Mouse (Mus musculus) lung, embryonic 14.5 days (tissue): ENCODE data around the gene Fbxo42. TPM values are rescaled to one million over a fixed set of nuclear protein-coding genes. Genes with fewer than 3 reads are reported as not detected.
A peak's percentile ranks its signal among the peaks of the same experiment; 100 is the strongest.

Source experiments
- ATAC-seq: fragments of 200-750 bp; cut with Nextera tagmentation; 2 replicates; pipeline ENCODE4 v1.8.0; 2017; ENCODE audit warnings: mild to moderate bottlenecking, moderate TSS enrichment, moderate library complexity; ENCODE audit not compliant: insufficient read depth
- DNase-seq: peaks from one replicate; pipeline ENCODE4 v3.0.0-alpha.2; 2015
- H3K27ac ChIP-seq: fragments of 300-500 bp; sonication (generic); 2 replicates; pipeline ENCODE4 v1.5.1; 2014; ENCODE audit warnings: low read depth, mild to moderate bottlenecking, moderate library complexity
- H3K27me3 ChIP-seq: fragments of 300-500 bp; sonication (generic); 2 replicates; pipeline ENCODE4 v1.6.1; 2014; ENCODE audit warnings: low read length, control low read depth; ENCODE audit not compliant: insufficient read depth
- H3K36me3 ChIP-seq: fragments of 300-500 bp; sonication (generic); 2 replicates; pipeline ENCODE4 v1.6.1; 2014; ENCODE audit warnings: control low read depth; ENCODE audit not compliant: insufficient read depth
- H3K4me1 ChIP-seq: fragments of 300-500 bp; sonication (generic); 2 replicates; pipeline ENCODE4 v1.6.1; 2014; ENCODE audit warnings: antibody characterized with exemption, control low read depth; ENCODE audit not compliant: insufficient read depth
- H3K4me2 ChIP-seq: fragments of 300-500 bp; sonication (generic); 2 replicates; pipeline ENCODE4 v1.6.1; 2014; ENCODE audit warnings: mild to moderate bottlenecking
- H3K4me3 ChIP-seq: fragments of 300-500 bp; sonication (generic); 2 replicates; pipeline ENCODE4 v1.5.1; 2014; ENCODE audit warnings: low read depth, low read length
- H3K9ac ChIP-seq: fragments of 300-500 bp; sonication (generic); 2 replicates; pipeline ENCODE4 v1.6.1; 2014
- H3K9me3 ChIP-seq: fragments of 300-500 bp; sonication (generic); 2 replicates; pipeline ENCODE4 v1.6.1; 2016; ENCODE audit warnings: low read depth, low read length, control low read depth
- CTCF ChIP-seq: IDR thresholded peaks from 2 replicates; pipeline ENCODE4 v1.5.1; 2016; ENCODE audit warnings: antibody characterized with exemption, low read depth
- WGBS: fragments of 180-500 bp; shearing (Covaris S2); extraction: QIAGEN DNeasy Blood & Tissue Kit; methylation state at CpG from one replicate; pipeline ENCODE4 v1.1.7; 2014; 5-methylcytosine and 5-hydroxymethylcytosine counted together
- polyA plus RNA-seq: library from polyadenylated mRNA; unstranded; fragments of >200 nt; fragmentation: Nextera tagmentation; extraction: Ambion mirVana; gene quantifications from 2 replicates; pipeline ENCODE4 v1.2.1, GENCODE M21; 2014

Fbxo42 gene
- polyA plus RNA-seq, 1 experiment from 2014 or later: 28.6 TPM

DNA sequence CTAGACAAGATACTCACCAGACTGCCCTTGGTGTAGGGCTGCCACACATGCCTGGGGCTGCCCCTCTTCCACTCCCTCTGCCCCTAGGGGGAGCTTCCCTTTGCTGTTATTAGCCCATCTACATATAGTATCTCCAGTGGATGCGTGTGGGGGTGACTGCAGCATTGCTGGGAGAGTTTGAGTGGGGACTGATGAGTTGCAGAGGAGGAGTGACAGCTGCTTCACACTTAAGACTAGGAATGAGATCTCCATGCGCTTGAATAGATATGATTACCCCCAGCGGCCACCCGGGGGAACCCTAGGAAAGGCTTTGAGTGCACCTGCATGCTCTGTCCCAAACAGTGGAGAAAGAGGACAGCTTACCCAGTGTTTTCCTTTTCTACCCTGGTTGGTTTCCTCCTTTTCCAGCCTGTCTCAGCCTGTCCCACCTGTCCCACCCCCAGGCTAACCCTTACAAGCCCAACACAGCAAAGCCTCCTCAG, 56.9 kb downstream of the Fbxo42 start:
- peak; percentile 25 for DNase-seq
- H3K9me3 ChIP-seq: no peaks in the 10 kb centered on the region
- H3K9ac ChIP-seq: no peak overlapping the region
- no peaks in the 10 kb centered on the region for H3K27me3 ChIP-seq
- no peak for ATAC-seq
- H3K4me2 ChIP-seq: no peak overlapping the region
- WGBS: 59% methylated on average over 4 of the region's 4 CpGs
- no peak overlapping the region for H3K4me3 ChIP-seq
- peak; percentile 41; the same call in 1 of the 2 replicates for TF ChIP-seq CTCF
- no peaks in the 10 kb centered on the region for H3K4me1 ChIP-seq
- peaks cover 44% of the 10 kb centered on the region for H3K36me3 ChIP-seq
- H3K27ac ChIP-seq: no peak overlapping the region

- ATAC-seq: no peak
- H3K9me3 ChIP-seq: no peaks in the 10 kb centered on the region
- H3K4me3 ChIP-seq: no peak overlapping the region
- WGBS: 83% methylated on average over 5 of the region's 5 CpGs
- no peak overlapping the region for H3K4me2 ChIP-seq
- no peaks in the 10 kb centered on the region for H3K4me1 ChIP-seq
- H3K27me3 ChIP-seq: no peaks in the 10 kb centered on the region
- no peak overlapping the region for H3K27ac ChIP-seq
- TF ChIP-seq CTCF: no peak
- no peak for DNase-seq
- peaks cover 21% of the 10 kb centered on the region; the same call in 1 of the 2 replicates for H3K36me3 ChIP-seq
- no peak overlapping the region for H3K9ac ChIP-seq
These were observed 59.4 kb downstream of the Fbxo42 start for GRCm38 (mm10) chr4:141207081-141207480.

DNA sequence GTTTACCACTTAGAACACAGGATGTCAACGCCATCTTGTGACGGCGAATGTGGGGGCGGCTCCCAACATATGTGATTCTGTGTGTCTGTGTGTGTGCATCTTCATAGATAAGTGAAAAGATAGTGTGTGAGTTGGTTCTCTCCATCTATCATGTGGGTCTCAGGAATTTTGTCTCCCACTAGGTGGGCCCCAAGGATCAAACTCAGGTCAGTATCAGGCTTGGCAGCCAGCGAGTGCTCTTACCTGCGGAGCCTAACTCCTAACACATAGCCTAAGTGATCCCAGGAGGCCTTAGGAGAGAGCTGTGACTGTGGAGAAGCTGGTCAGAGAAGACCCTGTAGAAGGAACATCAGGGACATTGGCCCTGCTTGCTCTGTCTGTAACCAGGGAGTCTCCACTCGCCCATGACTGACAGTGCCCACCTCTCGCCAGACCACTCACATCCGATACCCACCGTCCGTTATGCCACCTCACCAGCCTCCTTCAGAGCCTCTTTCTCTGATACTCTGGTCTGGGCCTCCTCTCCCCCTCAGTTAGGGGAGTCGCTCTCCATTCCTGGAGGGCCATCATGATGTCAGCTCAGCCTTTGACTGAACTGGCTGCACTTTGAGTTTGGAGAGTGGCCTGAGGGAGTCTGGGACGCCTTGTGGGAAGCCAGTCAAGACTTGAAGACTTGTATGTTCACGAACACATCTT, 63.0 kb downstream of the Fbxo42 start:
- Histone ChIP-seq H3K9me3 (no peaks in the 10 kb centered on the region), H3K4me1 (peaks cover 11% of the 10 kb centered on the region), H3K9ac (peak overlapping the region; percentile 38), H3K27me3 (no peaks in the 10 kb centered on the region), H3K36me3 (no peaks in the 10 kb centered on the region), H3K27ac (peak overlapping the region; percentile 60; the same call in 1 of the 2 replicates), H3K4me3 (peak overlapping the region; percentile 24), H3K4me2 (peak overlapping the region; percentile 57)
- DNase-seq: peak; percentile 15
- TF ChIP-seq CTCF: no peak
- no peak for ATAC-seq
- 61% methylated on average over 14 of the region's 14 CpGs for WGBS

- H3K9ac ChIP-seq: no peak overlapping the region
- WGBS: 90% methylated on average over 4 of the region's 4 CpGs
- TF ChIP-seq CTCF: no peak
These were observed 63.9 kb downstream of the Fbxo42 start for GRCm38 (mm10) chr4:141211646-141212045.

GRCm38 (mm10) chr4:141212892-141213291, 65.2 kb downstream of the Fbxo42 start:
- ATAC-seq (0 out of 2 replicates have a peak, but pooled peaks have one; percentile 6), DNase-seq (no peak)
- H3K27me3 ChIP-seq: no peaks in the 10 kb centered on the region
- H3K9me3 ChIP-seq: no peaks in the 10 kb centered on the region
- H3K36me3 ChIP-seq: peaks cover 2% of the 10 kb centered on the region; the same call in 1 of the 2 replicates
- TF ChIP-seq CTCF: no peak
- no peak overlapping the region for H3K4me3 ChIP-seq
- peak overlapping the region; percentile 96 for H3K4me2 ChIP-seq
- H3K4me1 ChIP-seq: peaks cover 11% of the 10 kb centered on the region
- whole genome bisulfite sequencing: 71% methylated on average over 9 of the region's 9 CpGs
- no peak overlapping the region for H3K27ac ChIP-seq
- H3K9ac ChIP-seq: no peak overlapping the region

More at GRCm38 (mm10) chr4:141211646-141212045, 63.9 kb downstream of the Fbxo42 start:
- DNase-seq: no peak
- Histone ChIP-seq H3K4me1 (peaks cover 11% of the 10 kb centered on the region), H3K9me3 (no peaks in the 10 kb centered on the region), H3K27ac (no peak overlapping the region), H3K4me2 (no peak overlapping the region), H3K36me3 (no peaks in the 10 kb centered on the region), H3K4me3 (no peak overlapping the region), H3K27me3 (no peaks in the 10 kb centered on the region)
- no peak for ATAC-seq

- no peaks in the 10 kb centered on the region for H3K9me3 ChIP-seq
- DNase-seq (peak; percentile 34), ATAC-seq (peak; percentile 42)
- H3K27ac ChIP-seq: peak overlapping the region; percentile 42; the same call in 1 of the 2 replicates
- peak overlapping the region; percentile 96 for H3K4me2 ChIP-seq
- H3K27me3 ChIP-seq: no peaks in the 10 kb centered on the region
- 0 out of 2 replicates have a peak overlapping the region, but pooled peaks have one; percentile 61 for H3K9ac ChIP-seq
- H3K4me3 ChIP-seq: peak overlapping the region; percentile 58
- H3K36me3 ChIP-seq: peaks cover 2% of the 10 kb centered on the region; the same call in 1 of the 2 replicates
- H3K4me1 ChIP-seq: peaks cover 11% of the 10 kb centered on the region
- TF ChIP-seq CTCF: no peak
- WGBS: 32% methylated on average over 2 of the region's 2 CpGs
These were observed 65.6 kb downstream of the Fbxo42 start for GRCm38 (mm10) chr4:141213342-141213741.

GRCm38 (mm10) chr4:141213770-141214336, 66.1 kb downstream of the Fbxo42 start, which contains the start of gene Rsg1:
Gene Rsg1, plus strand, starts transcription at chr4:141213956.
- peak within 1 kb of the TSS; percentile 42; the same call in 1 of the 2 replicates for H3K27ac ChIP-seq
- H3K36me3 ChIP-seq: peaks cover 2% of the 10 kb centered on the region; the same call in 1 of the 2 replicates
- H3K9ac ChIP-seq: peak within 1 kb of the TSS; percentile 61
- H3K4me1 ChIP-seq: peaks cover 11% of the 10 kb centered on the region
- peak within 1 kb of the TSS; percentile 58 for H3K4me3 ChIP-seq
- TF ChIP-seq CTCF: no peak
- H3K27me3 ChIP-seq: no peaks in the 10 kb centered on the region
- ATAC-seq (peak; percentile 83), DNase-seq (peak; percentile 99)
- H3K4me2 ChIP-seq: peak within 1 kb of the TSS; percentile 96
- under 1% methylated on average over 24 of the region's 24 CpGs for WGBS
- H3K9me3 ChIP-seq: no peaks in the 10 kb centered on the region
